Mouse (Mus musculus): ENCODE results near the gene Kif15. TPM values are rescaled to one million over a fixed set of nuclear protein-coding genes. Genes with fewer than 3 reads are reported as not detected.

The Kif15 gene
- total RNA-seq, 2 experiments from 2014 or later, result 1.1 to 1.7 TPM

Other genes starting within 250 kb of the Kif15 start
- not detected for gene Topaz1, start 203.7 kb upstream of the Kif15 start, total RNA-seq (2021)
- 10 to 100 TPM; 18.3 to 19.2 TPM for gene Tcaim, start 145.5 kb upstream of the Kif15 start, total RNA-seq (2021)
- gene Gm35549, start 107.0 kb upstream of the Kif15 start, total RNA-seq (2021), result not detected
- 100 to 1,000 TPM; 137 to 183 TPM for gene Zfp445, start 85.0 kb upstream of the Kif15 start, total RNA-seq (2021)
- 1 to 10 TPM; 4.1 to 5.9 TPM for gene Zkscan7, start 65.4 kb upstream of the Kif15 start, total RNA-seq (2021)
- gene Zfp105, start 28.0 kb upstream of the Kif15 start, total RNA-seq (2021), result 1 to 10 TPM; 6.7 to 6.9 TPM
- 10 to 100 TPM; 24.8 to 26.8 TPM for gene 1110059G10Rik, start within 50 bp of the Kif15 start, total RNA-seq (2021)
- gene Tmem42, start 70.3 kb downstream of the Kif15 start, total RNA-seq (2021), result 10 to 100 TPM; 26.3 to 28.9 TPM
- gene Tgm4, start 83.7 kb downstream of the Kif15 start, total RNA-seq (2021), result 1 to 10 TPM; 1.7 to 2.0 TPM
- 10 to 100 TPM; 61.9 to 64.1 TPM for gene Zdhhc3, start 162.2 kb downstream of the Kif15 start, total RNA-seq (2021)
- 10 to 100 TPM; 40.0 to 42.9 TPM for gene Exosc7, start 162.2 kb downstream of the Kif15 start, total RNA-seq (2021)
- 1 to 10 TPM; 3.1 to 3.9 TPM for gene Clec3b, start 199.9 kb downstream of the Kif15 start, total RNA-seq (2021)